Mouse (Mus musculus) stomach, embryonic 15.5 days (tissue): ENCODE measurements around the gene Cacna1a. TPM values are rescaled to one million over a fixed set of nuclear protein-coding genes. Genes with fewer than 3 reads are reported as not detected.
A peak's percentile ranks its signal among the peaks of the same experiment; 100 is the strongest.

Experiments
- ATAC-seq: fragments of 200-750 bp; cut with Nextera tagmentation; 2 replicates; pipeline ENCODE4 v1.8.0; 2017; ENCODE audit warnings: low read depth, moderate number of reproducible peaks, moderate TSS enrichment; ENCODE audit not compliant: insufficient read depth, low FRiP score
- H3K27ac ChIP-seq: fragments of 300-500 bp; sonication (generic); 2 replicates; pipeline ENCODE4 v1.5.1; 2015; ENCODE audit warnings: mild to moderate bottlenecking, inconsistent platforms
- H3K27me3 ChIP-seq: fragments of 300-500 bp; sonication (generic); replicated peaks from 2 replicates; pipeline ENCODE4 v1.6.1; 2015; ENCODE audit warnings: inconsistent platforms
- H3K36me3 ChIP-seq: fragments of 300-500 bp; sonication (generic); 2 replicates; pipeline ENCODE4 v1.6.1; 2015; ENCODE audit warnings: inconsistent platforms
- H3K4me1 ChIP-seq: fragments of 300-500 bp; sonication (generic); 2 replicates; pipeline ENCODE4 v1.6.1; 2015; ENCODE audit warnings: inconsistent platforms
- H3K4me2 ChIP-seq: fragments of 300-500 bp; sonication (generic); 2 replicates; pipeline ENCODE4 v1.6.1; 2015; ENCODE audit warnings: mild to moderate bottlenecking, inconsistent platforms
- H3K4me3 ChIP-seq: fragments of 300-500 bp; sonication (generic); replicated peaks from 2 replicates; pipeline ENCODE4 v1.5.1; 2015; ENCODE audit warnings: inconsistent platforms
- H3K9ac ChIP-seq: fragments of 300-500 bp; sonication (generic); 2 replicates; pipeline ENCODE4 v1.6.1; 2015; ENCODE audit warnings: inconsistent platforms
- H3K9me3 ChIP-seq: fragments of 300-500 bp; sonication (generic); 2 replicates; pipeline ENCODE4 v1.6.1; 2016; ENCODE audit warnings: inconsistent platforms
- WGBS: fragments of 180-500 bp; shearing (Covaris S2); methylation state at CpG from one replicate; pipeline ENCODE4 v1.1.7; 2015; 5-methylcytosine and 5-hydroxymethylcytosine counted together
- polyA plus RNA-seq: library from polyadenylated mRNA; unstranded; fragments of >200 nt; fragmentation: Nextera tagmentation; extraction: Ambion mirVana; gene quantifications from 2 replicates; pipeline ENCODE4 v1.2.1, GENCODE M21; 2015

The Cacna1a gene
- polyA plus RNA-seq = 4.1 and 5.3 TPM in 2 replicates

DNA sequence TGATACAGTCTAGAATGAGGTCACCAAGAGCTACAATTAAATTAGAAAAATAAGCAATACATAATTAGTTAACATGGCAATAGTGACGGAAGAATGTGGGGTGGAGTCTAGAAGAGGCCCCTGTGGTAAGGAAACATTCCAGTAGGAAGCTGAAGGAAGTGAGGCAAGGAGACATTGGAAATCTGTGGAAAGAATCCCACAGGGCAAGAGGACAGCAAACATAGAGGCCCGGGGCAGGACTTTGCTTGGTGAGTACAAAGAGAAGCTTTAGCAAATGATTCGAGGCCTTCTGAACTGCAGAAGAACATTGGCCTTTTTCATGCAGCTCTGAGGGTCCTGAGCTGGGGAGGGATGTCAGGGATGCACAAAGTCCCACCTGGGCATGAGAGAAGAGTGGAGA is at the start of gene Cacna1a:
Gene Cacna1a, plus strand, starts transcription at position 166 of the 400 bp plus-strand sequence.
- Histone ChIP-seq H3K9me3 (no peaks in the 10 kb centered on the region), H3K4me1 (peaks cover 7% of the 10 kb centered on the region), H3K4me3 (no peak within 1 kb of the TSS), H3K27ac (peak within 1 kb of the TSS; percentile 68; the same call in 1 of the 2 replicates), H3K9ac (no peak within 1 kb of the TSS), H3K4me2 (no peak within 1 kb of the TSS), H3K36me3 (no peaks in the 10 kb centered on the region), H3K27me3 (no peaks in the 10 kb centered on the region)
- no peak for ATAC-seq
- WGBS = 46% methylated on average over 3 of the region's 3 CpGs

DNA sequence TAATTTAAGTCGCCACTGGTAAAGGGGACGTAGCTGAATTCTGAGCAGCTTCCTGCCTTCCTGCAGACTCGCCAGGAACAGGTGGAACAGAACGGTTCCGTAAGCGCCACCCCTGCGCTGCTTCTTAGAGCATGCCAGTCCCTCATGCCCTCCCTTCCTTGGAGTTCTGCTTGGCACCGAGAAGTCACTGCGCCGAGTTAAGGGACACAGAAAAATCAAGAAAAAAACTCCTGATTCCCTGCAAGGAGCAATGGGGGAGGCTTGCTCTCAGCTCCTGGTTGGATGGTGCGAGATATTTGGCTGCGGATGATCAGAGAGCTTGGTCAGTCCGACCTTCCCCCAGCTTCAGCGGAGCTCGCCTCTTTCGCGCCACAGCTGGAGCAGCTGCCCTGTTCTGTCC is 49.7 kb upstream of the Cacna1a start:
- no peaks in the 10 kb centered on the region for H3K36me3 ChIP-seq
- H3K27ac ChIP-seq = no peak overlapping the region
- no peak overlapping the region for H3K4me3 ChIP-seq
- no peaks in the 10 kb centered on the region for H3K4me1 ChIP-seq
- H3K9me3 ChIP-seq = no peaks in the 10 kb centered on the region
- no peak for ATAC-seq
- no peak overlapping the region for H3K9ac ChIP-seq
- 15% methylated on average over 17 of the region's 17 CpGs for WGBS
- H3K4me2 ChIP-seq = peak overlapping the region; percentile 2; the same call in 1 of the 2 replicates
- H3K27me3 ChIP-seq = peaks cover 20% of the 10 kb centered on the region

DNA sequence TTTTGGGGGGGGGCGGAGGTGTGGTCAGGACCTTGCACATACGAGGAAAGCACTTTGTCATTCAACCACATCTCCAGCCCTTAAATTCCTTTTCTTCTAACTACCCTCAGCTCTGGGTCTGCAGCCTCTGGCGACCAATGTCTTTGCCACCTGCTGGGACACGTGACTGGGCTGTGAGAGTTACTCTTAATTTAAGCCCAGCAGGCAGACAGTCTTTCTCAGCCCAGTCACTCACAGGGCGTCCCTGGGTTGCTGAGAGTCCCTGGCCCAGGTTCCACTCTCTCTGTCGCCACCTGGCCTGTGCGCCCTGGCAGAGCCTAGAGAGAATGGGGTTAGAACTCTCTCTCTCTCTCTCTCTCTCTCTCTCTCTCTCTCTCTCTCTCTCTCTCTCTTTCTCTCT is 48.9 kb upstream of the Cacna1a start:
- Histone ChIP-seq H3K9me3 (no peaks in the 10 kb centered on the region), H3K9ac (no peak overlapping the region), H3K4me2 (no peak overlapping the region), H3K27me3 (peaks cover 20% of the 10 kb centered on the region), H3K4me1 (no peaks in the 10 kb centered on the region), H3K4me3 (no peak overlapping the region), H3K36me3 (no peaks in the 10 kb centered on the region), H3K27ac (no peak overlapping the region)
- no peak for ATAC-seq
- WGBS = 12% methylated on average over 7 of the region's 7 CpGs

DNA sequence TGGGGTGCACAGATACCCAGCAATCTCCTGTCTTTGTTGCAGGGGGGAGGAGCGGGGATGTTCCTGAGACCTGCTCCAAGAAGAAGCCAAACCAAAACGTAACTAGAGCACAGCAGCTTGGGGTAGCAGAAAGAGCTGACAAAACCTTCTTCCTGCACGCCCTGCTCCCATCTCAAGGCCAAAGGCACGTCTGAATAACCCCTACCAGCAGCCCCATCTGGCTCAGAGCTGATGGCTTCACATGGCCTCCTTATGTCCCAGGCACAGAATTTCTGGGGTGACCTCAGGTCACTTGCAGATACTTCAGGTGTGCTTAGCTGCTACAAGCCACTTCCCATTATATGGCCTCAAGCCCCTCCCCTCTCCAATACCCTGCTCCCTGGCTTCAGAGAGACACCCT is 48.4 kb upstream of the Cacna1a start:
- peaks cover 20% of the 10 kb centered on the region for H3K27me3 ChIP-seq
- H3K9me3 ChIP-seq = no peaks in the 10 kb centered on the region
- no peak for ATAC-seq
- H3K36me3 ChIP-seq = no peaks in the 10 kb centered on the region
- WGBS = 64% methylated on average over 4 of the region's 4 CpGs
- no peak overlapping the region for H3K9ac ChIP-seq
- no peak overlapping the region for H3K4me3 ChIP-seq
- no peak overlapping the region for H3K4me2 ChIP-seq
- H3K4me1 ChIP-seq = no peaks in the 10 kb centered on the region
- H3K27ac ChIP-seq = no peak overlapping the region

DNA sequence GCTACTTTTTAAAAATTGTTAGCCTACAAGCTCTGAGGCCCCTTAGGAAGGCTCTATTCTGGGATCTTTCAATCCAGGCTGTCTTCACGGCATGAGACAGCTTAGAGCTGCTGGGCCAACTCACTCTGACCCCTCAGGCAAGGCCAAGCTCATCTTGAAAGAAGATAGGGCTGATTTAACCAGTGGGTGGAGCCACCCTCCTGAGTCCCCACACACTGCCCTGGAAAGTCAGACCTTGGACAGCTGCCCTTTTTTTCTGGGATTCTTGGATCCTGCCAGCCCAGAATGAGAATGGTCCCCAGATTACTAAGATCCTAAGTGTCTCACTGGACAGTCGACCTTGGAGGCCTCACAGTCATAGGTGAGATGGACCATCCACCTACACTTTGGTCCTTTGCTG is 47.6 kb upstream of the Cacna1a start:
- no peak overlapping the region for H3K4me2 ChIP-seq
- 18% methylated on average over 2 of the region's 2 CpGs for WGBS
- no peak for ATAC-seq
- H3K9me3 ChIP-seq = no peaks in the 10 kb centered on the region
- no peak overlapping the region for H3K27ac ChIP-seq
- H3K4me1 ChIP-seq = no peaks in the 10 kb centered on the region
- no peak overlapping the region for H3K9ac ChIP-seq
- no peaks in the 10 kb centered on the region for H3K36me3 ChIP-seq
- peaks cover 20% of the 10 kb centered on the region for H3K27me3 ChIP-seq
- H3K4me3 ChIP-seq = no peak overlapping the region

DNA sequence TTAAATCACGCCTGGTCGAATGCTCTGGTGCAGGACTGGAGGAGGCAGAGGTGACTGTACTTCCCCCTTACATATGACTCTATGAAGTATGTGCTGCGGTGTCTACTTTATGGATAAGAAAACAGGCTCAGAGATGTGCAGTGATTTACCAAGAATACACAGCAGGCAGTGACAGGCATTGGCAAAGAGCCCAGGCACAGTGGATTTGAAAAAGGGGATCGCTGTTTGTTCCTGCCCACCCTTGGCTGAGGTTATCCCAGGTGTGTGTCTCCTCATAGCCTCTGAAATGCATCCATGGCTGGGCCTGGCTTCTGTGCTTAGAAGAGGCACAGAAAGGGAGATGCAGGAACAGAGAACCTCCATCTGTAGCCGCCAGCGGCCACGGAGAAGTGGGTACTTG is 42.7 kb upstream of the Cacna1a start:
- WGBS = 73% methylated on average over 7 of the region's 7 CpGs
- Histone ChIP-seq H3K9ac (no peak overlapping the region), H3K9me3 (no peaks in the 10 kb centered on the region), H3K27me3 (0 out of 2 replicates have a peak, but pooled peaks cover 3% of the 10 kb centered on the region), H3K27ac (no peak overlapping the region), H3K4me1 (no peaks in the 10 kb centered on the region), H3K4me2 (no peak overlapping the region), H3K4me3 (no peak overlapping the region), H3K36me3 (no peaks in the 10 kb centered on the region)
- no peak for ATAC-seq

DNA sequence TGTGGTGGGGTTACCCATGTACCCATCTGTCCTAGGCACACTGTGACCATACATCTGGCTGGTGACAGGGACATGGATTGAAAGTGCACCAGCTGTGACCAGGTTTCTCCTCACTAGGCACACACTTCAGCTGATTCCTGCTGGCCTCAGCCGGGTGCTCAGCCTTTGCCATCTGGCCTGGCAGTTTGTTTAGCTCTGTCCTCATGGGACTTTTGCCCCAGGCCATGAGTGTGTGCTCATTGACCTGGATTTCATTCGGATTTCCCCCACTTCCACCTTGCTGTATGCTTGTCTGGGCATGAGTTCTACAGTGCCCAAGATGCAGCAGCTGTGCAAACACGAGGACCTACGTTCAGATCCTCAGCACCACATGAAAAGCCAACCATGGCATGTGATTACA is 41.8 kb upstream of the Cacna1a start:
- 53% methylated on average over 4 of the region's 4 CpGs for WGBS
- Histone ChIP-seq H3K27me3 (0 out of 2 replicates have a peak, but pooled peaks cover 3% of the 10 kb centered on the region), H3K9ac (no peak overlapping the region), H3K4me3 (no peak overlapping the region), H3K9me3 (no peaks in the 10 kb centered on the region), H3K4me2 (no peak overlapping the region), H3K4me1 (no peaks in the 10 kb centered on the region), H3K36me3 (no peaks in the 10 kb centered on the region), H3K27ac (no peak overlapping the region)
- 0 out of 2 replicates have a peak, but pooled peaks have one; percentile 14 for ATAC-seq

DNA sequence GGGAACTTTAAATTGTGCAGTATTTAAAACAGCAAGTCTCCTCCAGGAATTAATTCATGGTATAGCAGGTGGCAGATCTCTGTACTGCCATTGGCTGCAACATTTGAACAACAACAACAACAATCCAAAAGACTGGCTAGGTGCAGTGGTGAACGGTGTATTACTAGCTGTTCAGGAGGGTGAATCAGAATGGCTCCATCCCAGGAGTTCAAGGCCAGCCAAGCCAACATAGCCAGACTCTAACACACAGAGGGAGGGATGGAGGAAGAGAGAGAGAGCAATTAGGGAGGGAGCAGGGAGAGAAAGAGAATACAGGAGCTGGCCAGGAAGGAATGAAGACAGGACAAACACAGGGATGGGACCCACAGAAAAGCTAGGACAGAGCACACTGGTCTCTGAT is 38.7 kb upstream of the Cacna1a start:
- Histone ChIP-seq H3K27ac (no peak overlapping the region), H3K4me1 (no peaks in the 10 kb centered on the region), H3K9me3 (no peaks in the 10 kb centered on the region), H3K9ac (no peak overlapping the region), H3K4me2 (no peak overlapping the region), H3K36me3 (no peaks in the 10 kb centered on the region), H3K27me3 (0 out of 2 replicates have a peak, but pooled peaks cover 3% of the 10 kb centered on the region), H3K4me3 (no peak overlapping the region)
- WGBS = 66% methylated on average over 1 of the region's 1 CpGs
- ATAC-seq = no peak

DNA sequence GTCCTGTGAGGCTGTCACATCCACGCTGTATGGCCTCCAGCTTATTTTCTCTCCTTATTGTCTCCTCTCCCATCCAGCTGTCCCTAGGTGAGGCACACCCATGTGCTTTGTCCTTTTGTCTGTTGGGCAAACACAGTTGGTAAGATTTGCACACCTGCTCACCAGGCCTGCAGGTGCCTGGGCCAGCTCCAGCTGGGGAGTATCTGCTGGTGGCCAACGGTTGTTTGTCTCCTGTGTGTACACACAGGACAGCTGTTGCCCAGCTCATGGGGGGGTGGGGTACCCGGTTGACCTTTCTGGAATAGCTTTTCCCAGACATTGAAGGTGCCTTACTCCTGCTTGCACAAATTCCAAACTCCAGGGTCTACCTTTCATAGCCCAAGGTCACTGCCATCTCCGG is 37.3 kb upstream of the Cacna1a start:
- ATAC-seq = no peak
- H3K9me3 ChIP-seq = no peaks in the 10 kb centered on the region
- no peak overlapping the region for H3K27ac ChIP-seq
- WGBS = 43% methylated on average over 4 of the region's 4 CpGs
- H3K4me3 ChIP-seq = no peak overlapping the region
- no peaks in the 10 kb centered on the region for H3K4me1 ChIP-seq
- no peak overlapping the region for H3K9ac ChIP-seq
- H3K4me2 ChIP-seq = no peak overlapping the region
- 0 out of 2 replicates have a peak, but pooled peaks cover 3% of the 10 kb centered on the region for H3K27me3 ChIP-seq
- no peaks in the 10 kb centered on the region for H3K36me3 ChIP-seq

DNA sequence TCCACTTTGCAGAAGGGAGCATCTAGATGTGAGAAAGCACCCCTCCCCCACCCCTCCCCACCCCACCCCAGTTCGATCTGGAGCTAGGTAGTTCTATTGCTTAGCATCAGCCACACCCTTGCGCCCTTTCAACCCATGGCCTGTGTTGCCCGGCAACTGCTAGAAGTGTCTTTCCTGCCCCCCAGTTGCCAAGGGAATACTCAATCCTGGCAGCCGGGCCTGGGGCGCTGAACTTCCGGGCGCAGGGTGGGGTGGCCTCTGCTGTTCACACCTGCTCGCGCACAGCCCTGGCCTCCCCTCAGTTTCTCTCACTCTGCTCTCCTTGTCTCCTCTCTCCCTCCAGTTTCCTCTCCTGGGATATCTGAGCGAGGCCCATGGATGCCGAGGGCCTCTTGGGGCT is 31.8 kb upstream of the Cacna1a start:
- Histone ChIP-seq H3K9me3 (no peaks in the 10 kb centered on the region), H3K4me2 (no peak overlapping the region), H3K27ac (no peak overlapping the region), H3K4me3 (no peak overlapping the region), H3K9ac (no peak overlapping the region), H3K36me3 (no peaks in the 10 kb centered on the region), H3K4me1 (no peaks in the 10 kb centered on the region), H3K27me3 (no peaks in the 10 kb centered on the region)
- WGBS = 50% methylated on average over 11 of the region's 11 CpGs
- no peak for ATAC-seq

DNA sequence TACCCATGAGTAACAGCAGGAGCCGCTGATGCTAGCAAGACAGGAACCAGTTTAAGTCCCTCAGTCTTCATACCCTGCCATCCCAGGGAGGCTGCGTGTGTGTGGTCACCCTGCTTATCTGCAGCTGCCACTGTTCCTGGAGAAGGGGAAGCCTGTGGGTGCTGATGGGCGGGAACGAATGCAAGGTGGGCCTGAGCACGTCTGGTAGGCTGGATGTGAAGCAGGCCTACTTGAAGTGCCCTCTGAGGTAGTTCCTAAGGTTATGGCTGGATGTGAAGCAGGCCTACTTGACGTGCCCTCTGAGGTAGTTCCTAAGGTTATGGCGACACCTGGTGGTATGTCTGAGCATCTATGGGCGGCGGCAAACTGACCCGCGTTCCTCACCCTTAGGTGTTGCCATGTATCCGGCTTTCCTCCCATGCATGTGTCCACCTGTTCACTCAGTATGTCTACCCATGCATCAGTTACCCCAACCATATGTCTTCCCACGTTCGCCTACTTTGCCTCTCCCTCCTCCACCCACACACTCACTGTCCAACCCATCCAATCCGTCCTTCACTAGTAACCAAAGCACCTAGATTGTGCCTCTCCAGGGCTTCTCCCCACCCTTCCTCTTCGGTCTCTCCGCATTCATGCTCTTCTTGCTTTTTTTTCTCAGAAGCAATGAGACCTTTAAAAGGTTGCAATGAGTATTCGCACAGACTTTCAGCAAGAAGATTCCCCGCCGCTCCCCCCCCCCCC is 30.4 kb upstream of the Cacna1a start:
- no peaks in the 10 kb centered on the region for H3K4me1 ChIP-seq
- H3K9me3 ChIP-seq = no peaks in the 10 kb centered on the region
- H3K27me3 ChIP-seq = peaks cover 3% of the 10 kb centered on the region; the same call in 1 of the 2 replicates
- 20% methylated on average over 20 of the region's 20 CpGs for WGBS
- H3K9ac ChIP-seq = no peak overlapping the region
- H3K4me2 ChIP-seq = peak overlapping the region; percentile 28; the same call in 1 of the 2 replicates
- ATAC-seq = peak; percentile 74; the same call in 1 of the 2 replicates
- no peak overlapping the region for H3K4me3 ChIP-seq
- H3K36me3 ChIP-seq = no peaks in the 10 kb centered on the region
- no peak overlapping the region for H3K27ac ChIP-seq

DNA sequence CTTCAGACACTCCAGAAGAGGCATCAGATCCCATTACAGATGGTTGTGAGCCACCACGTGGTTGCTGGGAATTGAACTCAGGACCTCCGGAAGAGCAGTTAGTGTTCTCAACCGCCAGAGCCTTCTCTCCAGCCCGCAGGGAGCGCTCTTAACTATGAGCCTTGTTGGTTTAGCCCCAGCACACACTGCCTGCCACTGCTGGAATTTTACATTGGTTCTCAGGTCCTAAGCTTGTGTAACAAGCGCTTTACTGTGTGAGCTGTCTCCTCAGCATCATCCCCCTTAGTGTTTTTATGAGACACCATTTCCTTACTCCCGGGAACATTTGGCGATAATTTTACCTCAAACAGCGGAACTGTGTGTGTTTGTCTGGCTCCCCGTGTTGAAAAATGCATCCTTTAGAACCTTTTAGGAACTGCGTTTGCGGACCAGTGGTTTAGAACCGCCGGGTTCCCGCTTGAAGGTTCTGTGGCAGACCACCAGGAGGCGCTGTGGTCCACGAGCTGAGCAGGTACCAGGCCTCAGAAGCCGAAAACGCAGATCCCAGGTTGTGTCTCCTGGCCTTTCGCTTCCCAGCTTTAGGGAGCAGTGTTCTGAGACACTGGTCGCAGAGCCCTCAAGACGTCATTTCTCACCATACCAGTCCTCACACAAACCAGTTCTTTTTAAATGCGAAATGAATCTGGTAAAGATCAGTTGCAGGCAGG is 24.7 kb upstream of the Cacna1a start:
- Histone ChIP-seq H3K36me3 (no peaks in the 10 kb centered on the region), H3K4me3 (no peak overlapping the region), H3K27ac (no peak overlapping the region), H3K9ac (no peak overlapping the region), H3K4me1 (no peaks in the 10 kb centered on the region), H3K4me2 (no peak overlapping the region), H3K9me3 (no peaks in the 10 kb centered on the region), H3K27me3 (peaks cover 3% of the 10 kb centered on the region; the same call in 1 of the 2 replicates)
- WGBS = 14% methylated on average over 23 of the region's 23 CpGs
- ATAC-seq = no peak
